Mouse (Mus musculus) forebrain, embryonic 13.5 days (tissue): ENCODE data around the gene Ccdc9. TPM values are rescaled to one million over a fixed set of nuclear protein-coding genes. Genes with fewer than 3 reads are reported as not detected.

Experiments used
- ATAC-seq: fragments of 200-750 bp; cut with Nextera tagmentation; 2 replicates; pipeline ENCODE4 v1.8.0; 2017
- H3K27ac ChIP-seq: fragments of 300-500 bp; sonication (generic); 2 replicates; pipeline ENCODE4 v1.5.1; 2015; ENCODE audit warnings: inconsistent platforms, mild to moderate bottlenecking, moderate library complexity
- H3K27me3 ChIP-seq: fragments of 300-500 bp; sonication (generic); 2 replicates; pipeline ENCODE4 v1.6.1; 2015; ENCODE audit warnings: mild to moderate bottlenecking, inconsistent platforms
- H3K36me3 ChIP-seq: fragments of 300-500 bp; sonication (generic); 2 replicates; pipeline ENCODE4 v1.6.1; 2015; ENCODE audit warnings: mild to moderate bottlenecking, inconsistent platforms; ENCODE audit not compliant: poor library complexity, severe bottlenecking
- H3K4me1 ChIP-seq: fragments of 300-500 bp; sonication (generic); 2 replicates; pipeline ENCODE4 v1.6.1; 2015; ENCODE audit warnings: inconsistent platforms
- H3K4me2 ChIP-seq: fragments of 300-500 bp; sonication (generic); 2 replicates; pipeline ENCODE4 v1.6.1; 2015; ENCODE audit warnings: inconsistent platforms, mild to moderate bottlenecking, moderate library complexity
- H3K4me3 ChIP-seq: fragments of 300-500 bp; sonication (generic); 2 replicates; pipeline ENCODE4 v1.5.1; 2015; ENCODE audit warnings: mild to moderate bottlenecking, inconsistent platforms
- H3K9ac ChIP-seq: fragments of 300-500 bp; sonication (generic); 2 replicates; pipeline ENCODE4 v1.6.1; 2015; ENCODE audit warnings: mild to moderate bottlenecking, inconsistent platforms
- H3K9me3 ChIP-seq: fragments of 300-500 bp; sonication (generic); replicated peaks from 2 replicates; pipeline ENCODE4 v1.6.1; 2016; ENCODE audit warnings: inconsistent platforms
- WGBS: fragments of 180-500 bp; shearing (Covaris S2); methylation state at CpG from one replicate; pipeline ENCODE4 v1.1.7; 2015; 5-methylcytosine and 5-hydroxymethylcytosine counted together
- polyA plus RNA-seq: library from polyadenylated mRNA; unstranded; fragments of >200 nt; fragmentation: Nextera tagmentation; extraction: Ambion mirVana; gene quantifications from 2 replicates; pipeline ENCODE4 v1.2.1, GENCODE M21; 2015

The Ccdc9 gene
- polyA plus RNA-seq: 25.2 and 32.2 TPM in 2 replicates

GRCm38 (mm10) chr7:16286026-16286961 is at the start of gene Ccdc9:
Gene Ccdc9 (minus strand): TSS chr7:16286795.
- WGBS: under 1% methylated on average over 61 of the region's 70 CpGs
- H3K4me1 ChIP-seq: peaks cover 12% of the 10 kb centered on the region
- peak within 1 kb of the TSS; percentile 92 for H3K27ac ChIP-seq
- H3K9ac ChIP-seq: peak within 1 kb of the TSS; percentile 72
- peak within 1 kb of the TSS; percentile 64 for H3K4me3 ChIP-seq
- no peaks in the 10 kb centered on the region for H3K27me3 ChIP-seq
- peak within 1 kb of the TSS; percentile 54 for H3K4me2 ChIP-seq
- ATAC-seq: peak; percentile 95
- peaks cover 29% of the 10 kb centered on the region for H3K36me3 ChIP-seq
- no peaks in the 10 kb centered on the region for H3K9me3 ChIP-seq

DNA sequence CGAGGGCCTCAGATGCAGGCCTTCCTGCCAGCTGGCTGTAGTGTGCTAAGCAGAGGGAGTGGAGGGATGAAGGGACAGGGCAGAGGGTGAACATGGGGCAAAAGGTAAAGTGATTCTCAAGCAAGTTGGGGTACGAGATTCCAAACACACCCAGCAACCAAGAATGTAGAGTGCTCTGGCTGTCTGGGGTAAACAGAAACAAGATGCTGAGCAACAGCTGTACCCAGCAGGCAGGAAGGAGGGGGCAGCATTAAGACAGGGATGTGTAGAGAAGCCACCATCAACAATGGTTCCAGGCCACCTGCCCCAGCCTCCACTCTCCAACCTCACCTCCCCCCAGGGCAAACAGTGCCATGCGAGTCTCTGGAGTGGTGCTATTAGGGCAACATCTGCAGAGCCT is 42.6 kb upstream of the Ccdc9 start:
- no peak overlapping the region for H3K27ac ChIP-seq
- H3K9ac ChIP-seq: 0 out of 2 replicates have a peak overlapping the region, but pooled peaks have one; percentile 8
- no peak for ATAC-seq
- H3K36me3 ChIP-seq: peaks cover 81% of the 10 kb centered on the region
- H3K4me3 ChIP-seq: no peak overlapping the region
- 91% methylated on average over 3 of the region's 3 CpGs for WGBS
- H3K4me1 ChIP-seq: no peaks in the 10 kb centered on the region
- H3K4me2 ChIP-seq: no peak overlapping the region
- no peaks in the 10 kb centered on the region for H3K9me3 ChIP-seq
- H3K27me3 ChIP-seq: no peaks in the 10 kb centered on the region

DNA sequence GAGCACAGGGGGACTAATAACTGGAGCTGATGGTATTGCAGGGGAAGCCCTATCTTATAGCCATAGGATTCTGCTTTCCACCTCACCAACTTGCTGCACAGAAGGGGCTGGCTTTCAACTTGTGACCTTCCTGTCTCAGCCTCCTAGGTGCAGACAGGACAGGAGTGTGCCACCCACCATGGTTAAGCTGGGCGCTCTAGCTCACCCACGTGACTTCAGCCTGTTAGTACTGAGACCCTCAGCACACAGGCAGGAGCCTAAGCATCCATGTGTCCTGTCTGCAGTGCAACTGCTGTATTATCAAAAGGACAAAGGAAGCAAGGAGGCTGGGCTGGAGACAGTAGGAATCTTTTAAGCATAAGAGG is 40.0 kb upstream of the Ccdc9 start:
- Histone ChIP-seq H3K9ac (no peak overlapping the region), H3K36me3 (peaks cover 65% of the 10 kb centered on the region), H3K4me2 (no peak overlapping the region), H3K4me3 (no peak overlapping the region), H3K27me3 (no peaks in the 10 kb centered on the region), H3K27ac (no peak overlapping the region), H3K4me1 (no peaks in the 10 kb centered on the region), H3K9me3 (no peaks in the 10 kb centered on the region)
- WGBS: 98% methylated on average over 2 of the region's 2 CpGs
- no peak for ATAC-seq

- Histone ChIP-seq H3K27me3 (no peaks in the 10 kb centered on the region), H3K4me2 (no peak overlapping the region), H3K4me3 (no peak overlapping the region), H3K27ac (no peak overlapping the region), H3K9ac (no peak overlapping the region), H3K36me3 (peaks cover 65% of the 10 kb centered on the region), H3K9me3 (no peaks in the 10 kb centered on the region), H3K4me1 (no peaks in the 10 kb centered on the region)
- ATAC-seq: peak; percentile 53; the same call in 1 of the 2 replicates
- 41% methylated on average over 8 of the region's 8 CpGs for WGBS
Observed at GRCm38 (mm10) chr7:16325920-16326606, 39.5 kb upstream of the Ccdc9 start.

DNA sequence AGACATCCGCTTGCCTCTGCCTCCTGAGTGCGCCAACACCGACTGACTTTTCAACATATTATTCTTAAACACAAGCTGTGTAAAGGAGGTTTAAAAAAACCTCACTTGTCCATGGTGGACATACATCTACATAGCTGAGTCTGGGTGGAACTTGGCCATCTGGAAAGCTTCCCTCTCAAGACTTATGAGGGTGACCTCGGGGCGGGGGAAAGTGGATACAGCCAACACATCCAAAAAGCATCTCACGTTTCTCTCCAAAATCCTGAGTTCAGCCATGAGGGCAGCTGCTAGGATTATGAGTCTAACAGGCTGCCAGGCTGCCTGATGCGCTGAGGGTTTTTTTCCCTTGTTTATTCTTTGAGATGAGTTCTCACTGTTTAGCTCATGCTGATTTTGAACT is 38.1 kb upstream of the Ccdc9 start:
- H3K4me1 ChIP-seq: no peaks in the 10 kb centered on the region
- H3K27me3 ChIP-seq: no peaks in the 10 kb centered on the region
- H3K27ac ChIP-seq: no peak overlapping the region
- no peak overlapping the region for H3K9ac ChIP-seq
- no peak for ATAC-seq
- H3K36me3 ChIP-seq: peaks cover 52% of the 10 kb centered on the region
- no peaks in the 10 kb centered on the region for H3K9me3 ChIP-seq
- 94% methylated on average over 7 of the region's 7 CpGs for WGBS
- H3K4me3 ChIP-seq: no peak overlapping the region
- H3K4me2 ChIP-seq: no peak overlapping the region

- Histone ChIP-seq H3K27ac (no peak overlapping the region), H3K4me1 (no peaks in the 10 kb centered on the region), H3K27me3 (no peaks in the 10 kb centered on the region), H3K36me3 (peaks cover 21% of the 10 kb centered on the region), H3K9ac (no peak overlapping the region), H3K4me3 (no peak overlapping the region), H3K4me2 (no peak overlapping the region), H3K9me3 (no peaks in the 10 kb centered on the region)
- ATAC-seq: no peak
- WGBS: 92% methylated on average over 6 of the region's 6 CpGs
Observed at GRCm38 (mm10) chr7:16320479-16320878, 33.9 kb upstream of the Ccdc9 start.

DNA sequence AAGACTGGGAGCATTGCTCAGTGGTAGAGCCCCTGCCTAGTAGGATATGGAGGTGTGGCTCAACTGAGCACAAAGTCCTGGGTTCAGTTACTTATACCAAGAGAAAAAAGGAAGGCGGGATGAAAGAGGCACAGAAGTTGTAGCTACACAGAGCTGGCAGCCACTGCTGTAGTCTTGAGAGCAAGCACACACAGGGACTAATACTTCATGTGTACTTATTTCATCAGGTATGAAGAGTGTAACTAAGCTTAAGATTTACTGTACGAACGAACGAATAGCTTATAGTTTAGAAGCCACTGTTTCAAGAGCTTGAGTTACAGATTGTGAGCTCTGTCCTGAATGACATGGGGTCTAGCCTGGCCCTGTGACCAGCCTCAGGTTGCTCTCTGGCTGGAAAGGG is 32.6 kb upstream of the Ccdc9 start:
- Histone ChIP-seq H3K4me1 (peaks cover 5% of the 10 kb centered on the region; the same call in 1 of the 2 replicates), H3K9ac (no peak overlapping the region), H3K4me2 (no peak overlapping the region), H3K4me3 (no peak overlapping the region), H3K9me3 (no peaks in the 10 kb centered on the region), H3K27ac (no peak overlapping the region), H3K27me3 (no peaks in the 10 kb centered on the region), H3K36me3 (0 out of 2 replicates have a peak, but pooled peaks cover 14% of the 10 kb centered on the region)
- WGBS: 91% methylated on average over 4 of the region's 4 CpGs
- ATAC-seq: no peak

DNA sequence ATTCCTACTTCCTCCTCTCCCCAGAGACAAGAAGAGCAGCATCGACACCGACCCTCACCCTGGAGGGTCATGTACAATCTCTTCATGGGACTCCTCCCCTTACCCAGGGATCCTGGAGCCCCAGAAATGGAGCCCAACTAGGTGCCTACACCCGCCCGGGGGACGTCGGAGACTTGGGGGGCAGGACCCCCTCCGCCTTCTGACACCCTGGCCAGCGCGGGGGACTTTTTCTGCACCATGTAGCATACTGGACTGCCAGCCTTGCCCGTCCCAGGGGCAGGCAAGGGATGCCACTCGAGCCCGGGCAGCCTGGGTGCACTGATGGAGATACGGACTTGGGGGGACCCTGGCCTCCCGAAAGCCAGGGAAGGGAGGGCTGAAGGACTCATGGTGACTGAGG is 30.5 kb upstream of the Ccdc9 start:
- Histone ChIP-seq H3K4me1 (peaks cover 23% of the 10 kb centered on the region), H3K4me3 (no peak overlapping the region), H3K27me3 (peaks cover 7% of the 10 kb centered on the region), H3K9ac (no peak overlapping the region), H3K27ac (no peak overlapping the region), H3K4me2 (no peak overlapping the region), H3K36me3 (0 out of 2 replicates have a peak, but pooled peaks cover 8% of the 10 kb centered on the region), H3K9me3 (no peaks in the 10 kb centered on the region)
- no peak for ATAC-seq
- 84% methylated on average over 14 of the region's 14 CpGs for WGBS

- 71% methylated on average over 4 of the region's 4 CpGs for WGBS
- no peak overlapping the region for H3K9ac ChIP-seq
- no peak for ATAC-seq
Observed at GRCm38 (mm10) chr7:16315222-16315759, 28.7 kb upstream of the Ccdc9 start.

GRCm38 (mm10) chr7:16314221-16314775 is 27.7 kb upstream of the Ccdc9 start:
- Histone ChIP-seq H3K9ac (peak overlapping the region; percentile 86), H3K4me1 (peaks cover 51% of the 10 kb centered on the region), H3K27ac (peak overlapping the region; percentile 87), H3K9me3 (no peaks in the 10 kb centered on the region), H3K27me3 (peaks cover 23% of the 10 kb centered on the region), H3K4me2 (peak overlapping the region; percentile 97), H3K36me3 (0 out of 2 replicates have a peak, but pooled peaks cover 8% of the 10 kb centered on the region), H3K4me3 (peak overlapping the region; percentile 70)
- ATAC-seq: no peak
- WGBS: 7% methylated on average over 13 of the region's 13 CpGs

More at GRCm38 (mm10) chr7:16315222-16315759, 28.7 kb upstream of the Ccdc9 start:
- Histone ChIP-seq H3K4me2 (no peak overlapping the region), H3K9me3 (no peaks in the 10 kb centered on the region), H3K27ac (no peak overlapping the region), H3K36me3 (0 out of 2 replicates have a peak, but pooled peaks cover 8% of the 10 kb centered on the region), H3K4me1 (peaks cover 41% of the 10 kb centered on the region), H3K27me3 (peaks cover 18% of the 10 kb centered on the region), H3K4me3 (no peak overlapping the region)

GRCm38 (mm10) chr7:16313481-16314220 is 27.1 kb upstream of the Ccdc9 start:
- WGBS: 1% methylated on average over 55 of the region's 66 CpGs
- Histone ChIP-seq H3K4me2 (peak overlapping the region; percentile 97), H3K36me3 (0 out of 2 replicates have a peak, but pooled peaks cover 8% of the 10 kb centered on the region), H3K27ac (peak overlapping the region; percentile 87), H3K9ac (peak overlapping the region; percentile 86), H3K4me1 (peaks cover 57% of the 10 kb centered on the region), H3K9me3 (no peaks in the 10 kb centered on the region), H3K27me3 (peaks cover 23% of the 10 kb centered on the region), H3K4me3 (peak overlapping the region; percentile 70)
- peak; percentile 65 for ATAC-seq
